Mouse (Mus musculus) lung, adult 2 months (tissue): ENCODE measurements at regions not wholly inside any gene's neighbourhood (a gene's known extent, or its start where the extent isn't known, plus 50 kb on each side); places are given as distances from the start of the nearest gene placed in this dataset.

Source experiments
- CTCF ChIP-seq: fragments of 200-500 bp; IDR thresholded peaks from 2 replicates; pipeline ENCODE4 v1.5.1; 2011; ENCODE audit warnings: mild to moderate bottlenecking, low read length, control low read depth; ENCODE audit not compliant: insufficient read depth
- POLR2A ChIP-seq: fragments of 200-500 bp; IDR thresholded peaks from 2 replicates; pipeline ENCODE4 v1.6.1; 2011; ENCODE audit warnings: low read depth, mild to moderate bottlenecking, control low read depth, low read length, borderline replicate concordance; ENCODE audit errors: extremely low read depth

GRCm38 (mm10) chr8:95980405-95980804 is 92.1 kb upstream of the Got2 start:
- no peak for TF ChIP-seq CTCF
- no peak for TF ChIP-seq POLR2A
